Mouse (Mus musculus) retina, postnatal 1 day (tissue): ENCODE data around the gene Bsx.

ENCODE experiments used
- DNase-seq: peaks from one replicate; pipeline ENCODE4 v3.0.0-alpha.2; 2012

Gene Bsx

DNA sequence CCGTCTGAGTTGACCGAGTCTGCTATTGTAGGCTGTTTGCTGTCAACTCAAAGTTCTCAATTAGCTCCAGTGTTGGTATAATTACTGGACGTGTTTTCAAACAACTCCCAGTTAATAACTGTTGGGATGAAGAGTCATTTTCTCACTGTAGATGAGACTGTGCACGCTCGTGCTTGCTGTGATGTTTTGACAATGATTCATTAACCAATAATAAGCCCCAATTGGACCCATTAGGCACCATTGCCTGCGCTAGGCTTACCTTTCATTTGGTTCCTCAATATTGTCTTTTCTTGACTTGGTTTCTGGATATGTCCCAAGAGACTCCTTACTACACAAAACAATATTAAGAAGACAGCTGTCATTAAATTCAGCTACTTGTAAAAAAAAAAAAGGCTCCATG, 18.5 kb downstream of the Bsx start:
- DNase-seq = no peak

DNA sequence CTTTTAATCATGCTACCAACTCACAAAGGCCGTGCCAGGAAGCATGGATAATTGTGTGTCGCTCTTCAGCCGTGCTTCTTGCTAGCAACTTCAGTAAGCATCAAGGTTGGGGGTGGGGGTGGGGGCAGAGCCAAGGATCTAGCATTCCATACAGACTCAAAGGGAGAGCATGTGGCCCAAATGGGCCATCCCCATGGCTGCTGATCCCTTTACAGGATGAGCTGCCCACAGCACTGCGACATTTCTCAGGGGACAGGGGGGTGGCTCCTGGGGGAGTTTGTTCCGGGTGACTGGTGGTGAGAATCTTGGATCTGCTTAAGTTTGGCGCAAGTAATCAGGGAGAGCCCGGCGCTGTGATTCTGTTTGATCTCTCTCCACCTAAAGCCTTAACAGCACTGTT, 33.5 kb downstream of the Bsx start:
- peak; percentile 53 for DNase-seq

DNA sequence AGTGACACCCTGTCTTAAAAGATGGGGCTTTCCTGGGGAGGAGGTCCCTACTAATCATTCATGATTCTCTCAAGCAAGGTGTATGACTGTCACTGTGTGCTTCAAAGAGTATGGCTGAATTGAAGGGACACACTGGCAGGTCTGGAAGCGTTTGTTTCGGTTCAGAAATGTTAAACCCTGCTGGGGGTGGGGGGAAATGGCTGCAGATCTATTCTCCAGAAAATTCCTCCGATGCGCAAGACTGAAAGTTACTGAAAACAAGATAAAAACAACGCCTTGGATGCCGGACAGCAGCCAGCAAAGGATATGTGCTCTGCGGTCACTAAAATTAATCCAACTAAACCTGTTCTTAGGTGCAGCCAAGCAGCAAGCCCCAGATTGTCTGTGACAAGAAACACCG, 34.5 kb downstream of the Bsx start:
- DNase-seq = no peak

DNA sequence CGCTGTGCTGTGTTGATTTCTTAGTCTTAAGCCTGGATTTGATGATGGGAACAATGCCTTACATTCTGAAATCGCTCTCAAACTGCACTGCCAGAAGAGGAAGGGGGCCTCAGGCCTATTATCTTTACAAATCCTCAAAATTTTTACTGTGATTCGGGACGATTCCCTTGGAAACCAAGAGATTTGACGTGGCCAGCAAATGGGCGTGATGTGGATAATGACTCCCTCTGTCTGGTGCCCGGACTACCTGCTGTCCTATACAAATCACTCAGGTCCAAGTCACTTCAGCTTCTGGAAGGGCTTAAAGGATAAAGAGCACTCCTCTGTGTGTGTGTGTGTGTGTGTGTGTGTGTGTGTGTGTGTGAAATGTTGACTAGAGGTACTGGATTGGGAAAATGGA, 35.0 kb downstream of the Bsx start:
- DNase-seq = peak; percentile 25

DNA sequence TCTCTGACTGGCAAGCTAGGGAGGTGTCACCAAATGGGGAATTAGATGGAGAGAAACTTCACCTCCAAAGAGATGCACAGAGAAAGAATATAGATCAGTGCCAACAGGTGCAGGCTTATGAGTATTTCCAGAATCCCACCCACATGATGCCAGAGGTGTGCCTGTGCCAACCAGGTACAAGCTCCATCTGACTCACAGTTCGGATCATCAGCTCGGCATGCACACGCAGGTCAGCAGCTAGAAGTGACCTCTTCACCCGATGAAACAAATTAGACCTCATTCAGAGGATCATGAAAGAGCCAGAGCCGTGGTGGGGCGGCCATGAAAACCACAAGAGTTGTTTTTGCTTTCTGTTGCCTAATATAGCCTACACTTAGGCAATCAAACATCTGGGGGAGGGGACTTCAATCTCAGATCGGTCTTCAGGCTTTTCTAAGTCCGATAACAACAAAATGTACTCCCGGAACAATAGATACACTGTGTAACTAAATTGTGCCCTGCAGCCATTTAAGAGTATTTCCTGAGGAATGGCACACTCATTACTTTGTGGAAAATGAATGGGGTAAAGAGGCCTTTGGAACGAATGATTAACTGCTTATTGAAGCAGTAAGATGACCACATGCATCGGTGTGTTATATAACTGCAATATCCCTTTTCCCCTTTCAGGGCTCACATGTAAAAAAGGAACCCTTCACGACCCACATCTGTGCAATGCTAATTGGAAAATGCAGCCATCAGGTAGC, 44.1 kb downstream of the Bsx start:
- DNase-seq = peak; percentile 24

DNA sequence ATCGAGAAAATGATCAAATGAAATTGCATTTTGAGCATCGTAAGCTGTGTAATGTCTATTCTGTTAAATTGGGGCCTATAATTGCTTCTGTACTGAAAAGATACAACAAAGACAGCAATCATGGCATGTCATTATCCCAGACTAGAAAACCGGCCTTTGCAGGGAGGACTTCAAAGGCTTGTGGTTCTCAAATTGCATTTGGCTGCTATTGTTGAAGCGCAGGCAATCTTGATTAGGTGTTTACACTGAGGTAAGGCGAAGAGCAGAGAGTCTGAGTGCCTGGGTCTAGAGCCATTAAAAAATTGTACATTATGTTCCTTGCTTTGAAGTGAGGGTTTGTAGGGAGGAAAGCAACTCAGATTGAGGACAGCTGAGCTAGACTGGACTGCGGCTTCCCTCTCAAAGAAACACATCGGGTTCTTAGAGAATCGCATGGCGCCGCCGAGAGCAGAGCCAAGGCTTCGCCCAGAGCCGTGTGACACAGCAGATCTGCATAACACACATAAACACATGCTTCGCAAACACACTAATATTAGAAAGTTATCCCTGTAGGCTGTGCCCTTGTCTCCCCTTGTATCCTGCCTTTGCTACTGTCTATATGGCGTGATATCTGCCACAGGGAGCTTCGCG, 53.5 kb downstream of the Bsx start:
- DNase-seq = no peak
